Comparison of ENCODE assay signal across 31 mouse cellular contexts in the genomic region with DNA sequence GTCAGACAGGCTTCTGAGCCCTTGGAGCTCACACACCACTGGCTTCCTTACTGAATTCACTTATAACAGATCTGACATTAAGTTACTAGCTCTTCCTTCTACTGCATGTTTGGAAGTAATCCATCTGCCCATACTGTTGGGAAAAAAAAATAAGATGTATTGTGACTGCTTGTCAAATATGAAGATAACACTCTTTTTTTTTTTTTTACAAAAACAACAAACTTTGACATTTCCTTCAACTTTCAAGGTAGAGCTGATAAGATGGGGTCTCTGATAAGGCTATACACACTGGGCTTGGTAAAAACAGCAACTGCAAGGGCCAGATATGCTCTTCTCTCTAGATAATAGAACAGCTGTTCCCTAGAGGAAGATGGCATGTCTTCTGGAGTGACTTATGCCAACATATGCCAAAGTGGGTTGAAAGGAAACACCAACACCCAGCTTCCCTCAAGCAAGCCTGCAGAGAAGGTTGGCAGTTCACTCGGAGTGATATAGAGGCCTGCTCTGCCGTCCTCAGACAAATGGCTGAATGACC. TPM values are rescaled to one million over a fixed set of nuclear protein-coding genes. Genes with fewer than 3 reads are reported as not detected.
DNase-seq lines count a peak whose midpoint lies in the region; ATAC-seq and TF ChIP-seq lines count a peak whose summit lies in the region.
"Had no signal": no experiment of that assay in that cellular context is flagged by ENCODE, and none has a peak within 500 bp of the region (broad histone marks: within the 10 kb centered on the region; RNA-seq: fewer than 3 reads in every experiment).

No protein-coding gene starts in this region.

- peak; percentile 79 for ATAC-seq in G1E (ENCODE audit: extremely low read depth, insufficient number of reproducible peaks, low FRiP score, poor library complexity, severe bottlenecking)
- 0 out of 2 replicates have a peak, but pooled peaks have one; percentile 47 for ATAC-seq in erythroblast, adult 5-6 weeks (replicated peaks; ENCODE audit: low FRiP score, poor library complexity, severe bottlenecking)
- ATAC-seq in liver, embryonic 16.5 days (ENCODE audit: low read depth) = peak; percentile 86
- no peak for ATAC-seq in monocyte, adult 5-6 weeks (replicated peaks; ENCODE audit: insufficient number of reproducible peaks, low FRiP score, low TSS enrichment, poor library complexity, severe bottlenecking)
- ATAC-seq: hindbrain, postnatal 0 days; intestine, embryonic 16.5 days; midbrain, embryonic 16.5 days; Patski had no signal

- WGBS in liver, embryonic 16.5 days (ENCODE audit: insufficient replicate concordance) = 48% methylated on average over 2 of the region's 2 CpGs

- DNase-seq in 416B (ENCODE audit: low read depth) (peak; percentile 23), G1E (ENCODE audit: low spot score) (peak; percentile 27)
- no peak for DNase-seq in yolk sac, embryonic 10.5 days (ENCODE audit: low spot score)
- no peak for DNase-seq in spleen, postnatal 36 days (ENCODE audit: low spot score in 2 of 2)
- DNase-seq: cerebellum, adult 8-10 months; kidney, adult 9 months; kidney, postnatal 14 days; layer of hippocampus, postnatal 36 days; lung, embryonic 14.5 days; right cerebral cortex, adult 18-20 months; thymus, adult 2 months; thymus, postnatal 4 days had no signal

- peaks cover 2% of the 10 kb centered on the region; the same call in 1 of the 2 replicates for H3K27me3 ChIP-seq in G1E (ENCODE audit: insufficient read depth, low read length)
- no peaks in the 10 kb centered on the region for H3K27me3 ChIP-seq in liver, embryonic 16.5 days (ENCODE audit: control insufficient read depth, insufficient read depth, low read depth, low read length)
- H3K27me3 ChIP-seq: embryonic facial prominence, embryonic 15.5 days; limb, embryonic 13.5 days; neural tube, embryonic 15.5 days had no signal

- H3K9me3 ChIP-seq in G1E (replicated peaks) = no peaks in the 10 kb centered on the region
- H3K9me3 ChIP-seq in liver, embryonic 16.5 days (replicated peaks; ENCODE audit: control insufficient read depth, low read length) = no peaks in the 10 kb centered on the region
- H3K9me3 ChIP-seq: embryonic facial prominence, embryonic 15.5 days; forebrain, embryonic 10.5 days; heart, embryonic 10.5 days; limb, embryonic 13.5 days; neural tube, embryonic 15.5 days had no signal

- H3K4me1 ChIP-seq in G1E (ENCODE audit: insufficient read depth, low read depth, low read length) = peaks cover 89% of the 10 kb centered on the region
- H3K4me1 ChIP-seq in liver, embryonic 16.5 days (ENCODE audit: control insufficient read depth, low read depth, low read length) = peaks cover 10% of the 10 kb centered on the region
- H3K4me1 ChIP-seq: embryonic facial prominence, embryonic 15.5 days; limb, embryonic 13.5 days had no signal

- TF ChIP-seq CTCF in G1E (IDR thresholded peaks at IDR 0.05; ENCODE audit: low read depth, low read length) = no peak

- H3K4me2 ChIP-seq in liver, embryonic 16.5 days (ENCODE audit: low read depth, low read length) = no peak overlapping the region
- H3K4me2 ChIP-seq: embryonic facial prominence, embryonic 15.5 days; limb, embryonic 13.5 days; lung, embryonic 14.5 days; neural tube, embryonic 15.5 days had no signal

- no peak overlapping the region for H3K9ac ChIP-seq in liver, embryonic 16.5 days (ENCODE audit: low read depth, low read length)
- H3K9ac ChIP-seq: embryonic facial prominence, embryonic 15.5 days; limb, embryonic 13.5 days; lung, embryonic 14.5 days; neural tube, embryonic 15.5 days had no signal

- no peaks in the 10 kb centered on the region for H3K36me3 ChIP-seq in G1E (replicated peaks)
- H3K36me3 ChIP-seq in liver, embryonic 16.5 days (ENCODE audit: control insufficient read depth, insufficient read depth) = no peaks in the 10 kb centered on the region
- H3K36me3 ChIP-seq: embryonic facial prominence, embryonic 15.5 days; forebrain, embryonic 10.5 days; heart, embryonic 10.5 days; limb, embryonic 13.5 days; neural tube, embryonic 15.5 days had no signal

- H3K27ac ChIP-seq in liver, embryonic 16.5 days (ENCODE audit: low read length) = no peak overlapping the region
- H3K27ac ChIP-seq: embryonic facial prominence, embryonic 15.5 days; forebrain, embryonic 10.5 days; heart, embryonic 10.5 days; hindbrain, postnatal 0 days; limb, embryonic 13.5 days; neural tube, embryonic 15.5 days; stomach, postnatal 0 days had no signal

- no peak overlapping the region; the same call in 1 of the 2 replicates for H3K4me3 ChIP-seq in G1E (ENCODE audit: low read depth, low read length)
- no peak overlapping the region for H3K4me3 ChIP-seq in liver, embryonic 16.5 days (ENCODE audit: low read depth, low read length)
- H3K4me3 ChIP-seq: embryonic facial prominence, embryonic 15.5 days; forebrain, embryonic 10.5 days; heart, embryonic 10.5 days; limb, embryonic 13.5 days; neural tube, embryonic 15.5 days had no signal

RNA-seq across cellular contexts. Expression of gene Erv3, which starts 4.8 kb away (rescaled TPM):
- total RNA-seq in G1E (2014; fragmentation: Nextera tagmentation) = 393 and 534 TPM in 2 replicates
- 60.3 and 62.5 TPM in 2 replicates for total RNA-seq in G1E (2017)
- polyA plus RNA-seq in G1E (2012) = 5.2 and 5.9 TPM in 2 replicates
- not detected in 2 replicates for total RNA-seq in erythroblast, adult 5-6 weeks (2015; ENCODE audit: low replicate concordance)
- not detected in 2 replicates for total RNA-seq in erythroblast, adult 5-6 weeks (2017; ENCODE audit: low replicate concordance)
- not detected in 2 replicates for polyA plus RNA-seq in liver, embryonic 16.5 days (2015; fragmentation: Nextera tagmentation; extraction: Ambion mirVana)
- total RNA-seq in monocyte, adult 5-6 weeks (2017) = not detected in 3 replicates
- total RNA-seq: adrenal gland, adult 2 months; gastrocnemius, adult 8-10 months; hematopoietic stem cell, adult 5-6 weeks; hindbrain, postnatal 0 days had no signal
- polyA plus RNA-seq: adrenal gland, adult 2 months; forebrain, embryonic 10.5 days; heart, embryonic 10.5 days; heart, embryonic 16.5 days; intestine, embryonic 16.5 days; limb, embryonic 13.5 days; lung, embryonic 14.5 days; midbrain, embryonic 16.5 days; neural tube, embryonic 15.5 days; Patski; small intestine, adult 2 months; stomach, postnatal 0 days had no signal

RNA-seq across cellular contexts. Expression of gene Prnp, which starts 45.4 kb away (rescaled TPM):
- 350 and 399 TPM in 2 replicates for total RNA-seq in G1E (2014; fragmentation: Nextera tagmentation)
- total RNA-seq in G1E (2017) = 977 and 998 TPM in 2 replicates
- polyA plus RNA-seq in G1E (2012) = 153 and 174 TPM in 2 replicates
- total RNA-seq in erythroblast, adult 5-6 weeks (2015; ENCODE audit: low replicate concordance) = 80.3 and 84.9 TPM in 2 replicates
- total RNA-seq in erythroblast, adult 5-6 weeks (2017; ENCODE audit: low replicate concordance) = 147 and 159 TPM in 2 replicates
- 27.7 and 29.3 TPM in 2 replicates for polyA plus RNA-seq in liver, embryonic 16.5 days (2015; fragmentation: Nextera tagmentation; extraction: Ambion mirVana)
- 0.49 to 2.3 TPM (median 1.6 TPM) in 3 replicates for total RNA-seq in monocyte, adult 5-6 weeks (2017)

RNA-seq across cellular contexts. Expression of gene Prn, which starts 45.4 kb away (rescaled TPM):
- not detected in 2 replicates for total RNA-seq in G1E (2014; fragmentation: Nextera tagmentation)
- total RNA-seq in G1E (2017) = not detected in 2 replicates
- polyA plus RNA-seq in G1E (2012) = not detected in 2 replicates
- not detected in 2 replicates for total RNA-seq in erythroblast, adult 5-6 weeks (2015; ENCODE audit: low replicate concordance)
- total RNA-seq in erythroblast, adult 5-6 weeks (2017; ENCODE audit: low replicate concordance) = not detected in 2 replicates
- not detected in 2 replicates for polyA plus RNA-seq in liver, embryonic 16.5 days (2015; fragmentation: Nextera tagmentation; extraction: Ambion mirVana)
- not detected in 3 replicates for total RNA-seq in monocyte, adult 5-6 weeks (2017)
- total RNA-seq: adrenal gland, adult 2 months; gastrocnemius, adult 8-10 months; hematopoietic stem cell, adult 5-6 weeks; hindbrain, postnatal 0 days; layer of hippocampus, postnatal 36 days had no signal
- polyA plus RNA-seq: adrenal gland, adult 2 months; embryonic facial prominence, embryonic 15.5 days; forebrain, embryonic 10.5 days; gonadal fat pad, adult 2 months; heart, embryonic 16.5 days; intestine, embryonic 16.5 days; limb, embryonic 13.5 days; lung, embryonic 14.5 days; midbrain, embryonic 16.5 days; neural tube, embryonic 15.5 days; Patski; small intestine, adult 2 months; thymus, adult 2 months had no signal

Comparison
In these comparisons a context has a peak if more than half of its experiments do, and no peak if none do; other contexts are left out.
1. DNase-seq: peak in 416B (single experiment) and G1E (single experiment); none in yolk sac, embryonic 10.5 days (single experiment) and spleen, postnatal 36 days (0 of 2).
2. RNA of gene Erv3, which starts 4.8 kb away (total RNA-seq): 60.3 to 534 TPM in G1E; not detected in erythroblast, adult 5-6 weeks and not detected in monocyte, adult 5-6 weeks; every median in the first group is over 10 times any median in the second.
3. RNA of gene Prnp, which starts 45.4 kb away (total RNA-seq): 350 to 998 TPM in G1E and 80.3 to 159 TPM in erythroblast, adult 5-6 weeks; 0.49 to 2.3 TPM in monocyte, adult 5-6 weeks; every median in the first group is over 10 times any median in the second.